Mouse (Mus musculus): ENCODE data around the gene Grhl3.

- TF ChIP-seq ZNF384 (IDR thresholded peaks at IDR 0.05; ENCODE audit: low read depth, low read length) (no peak), POLR2A (IDR thresholded peaks at IDR 0.05; ENCODE audit: low read depth, low read length) (no peak), KAT2A (IDR thresholded peaks at IDR 0.05; ENCODE audit: insufficient replicate concordance, low read length) (no peak), BHLHE40 (IDR thresholded peaks at IDR 0.05; ENCODE audit: low read depth, low read length) (no peak), ZC3H11A (IDR thresholded peaks at IDR 0.05; ENCODE audit: low read depth, low read length) (no peak), CTCF (conservative IDR thresholded peaks at IDR 0.05 in 1 of 2, IDR thresholded peaks at IDR 0.05 in 1 of 2; ENCODE audit: low read depth in 2 of 2, low read length in 2 of 2) (no peak), GABPA (IDR thresholded peaks at IDR 0.05; ENCODE audit: insufficient replicate concordance, low read depth, low read length) (no peak), ETS1 (conservative IDR thresholded peaks at IDR 0.05; ENCODE audit: low read depth, low read length) (no peak), E2F4 (IDR thresholded peaks at IDR 0.05; ENCODE audit: insufficient replicate concordance, low read depth, low read length) (no peak), EP300 (IDR thresholded peaks at IDR 0.05; ENCODE audit: low read length) (no peak), MEF2A (IDR thresholded peaks at IDR 0.05; ENCODE audit: borderline replicate concordance, low read depth, low read length) (no peak), CHD1 (IDR thresholded peaks at IDR 0.05; ENCODE audit: low read depth, low read length) (no peak), RAD21 (IDR thresholded peaks at IDR 0.05; ENCODE audit: low read depth, low read length) (no peak), ZMIZ1 (IDR thresholded peaks at IDR 0.05; ENCODE audit: low read depth, low read length) (no peak)
Observed at GRCm38 (mm10) chr4:135520421-135520820, 53.0 kb downstream of the Grhl3 start.
